Mouse (Mus musculus) heart, postnatal 10 days (tissue): Measurements from ENCODE around the gene Egfl7. TPM values are rescaled to one million over a fixed set of nuclear protein-coding genes. Genes with fewer than 3 reads are reported as not detected.

ENCODE experiments used
- DNase-seq, 2 experiments: peaks; one replicate each; pipeline ENCODE4 v3.0.0; 2021
- intact Hi-C: fragments of 180-260 bp; cut with DNase I; formaldehyde crosslinking; loops from one replicate; pipeline ENCODE4 v1.15.1; 2025
- total RNA-seq, 2 experiments: library from RNA; stranded (reverse); gene quantifications; 2 replicates each; pipeline ENCODE4 v1.2.3; 2021

Egfl7 gene
- 100 to 1,000 TPM; 325 to 346 TPM for total RNA-seq

DNA sequence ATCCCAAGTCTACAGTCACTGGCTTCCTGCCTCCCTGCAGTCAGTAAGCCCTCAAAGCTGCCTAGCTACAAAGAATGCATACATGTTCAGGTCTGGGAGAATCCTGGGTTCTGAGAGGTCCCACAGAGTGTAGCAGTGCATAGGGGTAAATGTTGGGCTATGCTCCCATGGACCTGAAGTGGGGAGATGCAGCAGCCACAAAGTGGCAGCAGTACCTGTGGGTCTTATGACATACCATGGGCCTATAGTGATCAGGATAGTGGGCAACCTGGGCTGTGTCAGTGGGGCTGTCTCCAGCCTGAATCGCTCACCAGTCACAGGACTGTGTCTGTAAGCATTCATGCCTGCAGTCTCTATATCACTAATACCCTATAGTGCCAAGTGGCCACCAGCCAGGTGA lies at the start of gene Egfl7:
Egfl7 (plus strand) TSS at position 301 of the 400 bp plus-strand sequence.
- intact Hi-C loops: no loop called here
- DNase-seq: no peak

DNA sequence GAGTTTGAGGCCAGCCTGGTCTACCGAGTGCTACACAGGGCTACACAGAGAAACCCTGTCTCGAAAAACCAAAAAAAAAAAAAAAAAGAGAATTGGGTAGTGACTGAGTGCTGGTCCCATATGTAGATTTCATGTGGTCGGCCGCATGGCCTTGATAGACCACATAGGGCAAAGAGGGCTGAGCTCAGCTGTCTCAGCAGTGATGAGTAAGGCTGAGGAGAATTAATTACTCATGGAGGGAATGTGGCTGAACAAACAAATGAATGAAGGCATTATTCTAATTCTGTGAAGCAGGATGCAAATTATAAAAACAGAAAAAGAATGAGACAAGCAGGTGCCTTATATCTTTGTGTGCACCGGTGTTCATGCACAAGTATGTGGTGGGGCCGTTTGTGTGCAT lies 48.0 kb upstream of the Egfl7 start:
- DNase-seq: no peak
- intact Hi-C loops: no loop called here

DNA sequence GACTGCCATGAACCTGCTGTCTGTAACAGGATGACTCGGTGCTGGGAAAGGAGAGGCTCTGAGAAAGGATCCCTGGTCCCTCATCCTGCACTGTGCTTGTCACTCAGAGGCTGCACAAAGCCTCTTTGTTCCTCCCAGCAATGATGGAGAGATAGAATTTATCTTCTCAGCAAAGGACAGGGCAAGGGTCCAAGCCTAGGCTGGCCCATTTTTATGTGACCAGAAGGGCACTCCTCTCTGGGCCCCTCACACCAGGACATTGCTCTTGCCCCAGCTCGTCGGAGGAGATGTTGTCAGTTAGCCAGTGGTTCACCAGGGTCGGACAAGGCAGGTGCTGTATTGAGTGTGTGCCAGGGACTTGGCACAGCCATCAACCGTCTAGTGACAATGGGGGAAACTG lies 46.6 kb upstream of the Egfl7 start:
- no peak for DNase-seq
- intact Hi-C loops: no loop called here

DNA sequence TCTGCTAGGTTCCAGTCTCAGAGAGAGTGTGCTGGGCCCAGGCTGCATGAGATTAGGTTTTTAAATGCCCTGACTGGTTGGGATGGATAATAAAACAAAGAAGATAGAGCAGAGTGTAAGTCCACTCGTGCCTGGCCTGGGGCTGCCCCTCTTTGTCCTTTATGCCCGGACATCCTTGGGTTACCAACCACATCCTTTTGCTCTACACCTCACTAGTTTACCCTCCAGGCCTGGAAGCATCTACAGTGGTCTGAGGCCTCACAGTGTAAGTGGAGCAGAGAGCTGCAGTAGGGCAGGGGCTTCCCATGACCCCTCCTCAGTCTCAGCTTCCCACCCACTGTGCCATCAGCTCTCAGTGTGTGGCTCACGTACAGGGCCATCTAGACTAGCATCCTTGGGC lies 45.7 kb upstream of the Egfl7 start:
- intact Hi-C loops: no loop called here
- no peak for DNase-seq

DNA sequence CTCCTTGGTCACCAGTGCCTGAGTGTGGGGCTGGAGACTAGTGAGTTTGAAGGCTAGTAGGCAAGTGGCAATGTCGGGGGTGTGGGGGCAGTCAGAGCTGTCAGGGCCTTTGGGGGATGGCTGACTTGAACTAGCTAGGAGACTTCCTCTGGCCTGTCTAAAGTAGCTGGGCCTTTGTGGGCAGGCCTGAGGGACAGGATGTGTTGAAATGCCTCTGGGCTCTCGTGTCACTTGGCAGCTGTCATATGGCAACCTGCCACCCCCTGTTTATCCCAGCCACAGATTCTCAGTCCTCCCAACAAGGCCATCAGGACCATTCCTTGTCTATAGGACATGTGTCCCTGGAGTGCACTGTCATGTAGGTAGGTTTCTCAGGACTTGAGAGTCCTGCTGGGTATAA lies 45.2 kb upstream of the Egfl7 start:
- intact Hi-C loops: no loop called here
- peak; percentile 81 to 83 for DNase-seq

DNA sequence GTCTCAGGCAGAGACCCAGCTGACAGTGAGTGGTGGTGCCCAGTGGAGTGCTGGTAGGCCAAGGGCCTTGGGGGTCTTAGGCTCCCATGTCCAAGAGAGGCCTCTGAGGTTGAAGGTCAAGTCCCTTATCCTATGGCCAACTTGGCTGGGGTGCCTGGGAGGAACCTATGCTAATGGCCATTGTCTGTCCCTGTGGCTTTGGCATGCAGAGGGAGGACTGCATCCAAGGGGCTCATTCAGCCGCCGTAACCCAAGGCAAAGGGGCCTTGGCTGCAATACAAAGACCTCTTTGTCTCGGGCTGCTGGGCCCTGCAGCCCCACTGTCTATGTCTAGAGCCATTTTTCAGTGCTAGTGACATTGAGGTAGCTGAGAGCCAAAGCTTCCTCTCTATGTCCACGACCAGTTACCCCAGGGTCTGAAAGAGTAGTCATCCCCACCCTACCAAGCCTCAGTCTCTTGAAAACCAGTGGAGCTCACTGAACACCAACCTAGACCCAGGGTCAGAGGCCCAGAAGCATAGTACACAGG lies 44.2 kb upstream of the Egfl7 start:
- DNase-seq: no peak
- intact Hi-C loops: no loop called here

DNA sequence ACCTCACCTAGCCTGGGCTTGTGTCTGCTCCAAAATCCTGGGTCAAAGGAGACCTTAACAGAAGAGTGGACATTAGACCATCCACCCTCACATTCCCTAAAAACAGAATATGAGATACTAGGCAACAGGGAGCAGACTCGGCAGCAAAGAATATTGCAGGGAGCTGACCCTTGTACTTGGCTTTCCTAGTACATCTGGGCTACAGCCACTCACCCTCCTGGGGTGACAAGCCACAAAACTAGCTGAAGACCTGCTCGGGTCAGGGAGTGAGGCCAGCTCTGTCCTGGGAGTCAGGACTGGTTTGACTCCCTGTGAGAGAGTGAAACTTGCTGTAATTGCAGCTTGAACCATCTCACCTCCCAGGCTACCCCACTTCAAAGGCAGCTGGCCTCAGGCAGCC lies 40.3 kb upstream of the Egfl7 start:
- intact Hi-C loops: no loop called here

DNA sequence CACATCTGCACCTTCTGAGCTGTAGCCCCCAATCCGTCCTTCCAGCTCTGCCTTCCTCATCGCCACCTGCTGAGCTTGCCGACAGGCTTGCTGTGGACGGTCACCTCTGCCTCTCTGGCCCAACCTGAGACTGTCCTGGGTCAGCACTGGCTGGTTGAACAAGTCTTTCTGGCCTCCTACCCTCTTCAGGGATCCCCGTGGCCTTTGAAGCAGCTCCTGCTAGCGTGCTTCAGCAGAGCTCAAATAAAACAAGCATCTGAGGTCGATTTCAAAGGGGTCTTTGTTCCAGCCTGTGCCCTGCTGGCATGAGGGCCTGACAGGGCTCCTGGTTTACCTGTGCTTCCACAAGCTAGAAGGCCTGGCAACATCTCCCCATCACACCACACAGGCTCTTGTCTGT lies 39.1 kb upstream of the Egfl7 start:
- DNase-seq: no peak
- intact Hi-C loops: no loop called here

More for the DNA sequence above, 40.3 kb upstream of the Egfl7 start:
- no peak for DNase-seq

DNA sequence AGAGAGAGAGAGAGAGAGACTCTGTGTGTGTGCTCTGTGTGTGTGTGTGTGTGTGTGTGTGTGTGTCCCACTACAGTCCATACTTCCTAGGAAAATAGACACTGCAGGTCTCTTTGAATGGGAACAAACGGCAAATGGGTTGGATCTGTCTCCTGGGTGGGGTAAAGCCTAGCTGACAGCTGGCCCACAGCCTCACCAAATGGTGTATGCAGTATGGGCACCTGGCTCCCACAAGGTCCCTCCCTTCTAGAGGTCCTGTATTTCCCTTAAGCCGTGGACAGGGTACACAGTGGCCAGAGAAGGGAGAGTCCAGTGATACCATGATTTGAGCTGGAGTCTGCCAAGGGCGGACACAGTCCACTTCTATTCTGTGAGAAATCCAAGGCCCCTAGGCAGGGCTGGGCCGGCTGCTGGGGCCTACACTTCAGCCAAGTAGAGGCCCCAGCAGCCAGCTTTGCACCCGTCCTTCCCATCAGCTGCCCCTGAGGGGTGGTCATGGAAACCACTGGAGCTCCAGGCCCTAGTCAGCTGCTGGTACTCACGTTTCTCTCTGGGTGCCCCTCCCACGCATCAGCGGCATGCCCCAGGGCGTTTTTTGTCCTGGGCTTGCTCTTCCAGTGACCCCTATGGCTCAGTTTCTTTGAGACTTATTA lies 38.4 kb upstream of the Egfl7 start:
- intact Hi-C loops: no loop called here
- no peak for DNase-seq

DNA sequence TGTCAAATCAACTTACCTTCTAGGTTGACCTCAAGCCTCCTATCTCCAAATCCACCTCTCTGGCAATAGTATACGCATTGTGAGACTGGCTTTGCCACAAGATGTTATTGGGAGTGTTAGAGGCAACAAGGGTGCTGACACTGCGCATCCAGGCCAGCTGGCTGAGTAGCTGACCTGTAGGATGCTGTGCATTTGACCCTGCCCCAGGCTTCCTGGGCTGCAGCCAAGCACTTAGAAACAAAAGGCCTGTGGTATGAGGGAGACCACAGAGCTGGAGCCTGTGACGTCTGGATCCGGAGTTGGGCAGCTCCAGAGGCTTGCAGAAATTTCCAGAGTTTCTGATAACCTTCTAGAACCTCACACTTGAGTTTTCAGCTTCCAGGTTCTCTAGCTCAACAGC lies 36.7 kb upstream of the Egfl7 start:
- intact Hi-C loops: no loop called here
- no peak for DNase-seq

DNA sequence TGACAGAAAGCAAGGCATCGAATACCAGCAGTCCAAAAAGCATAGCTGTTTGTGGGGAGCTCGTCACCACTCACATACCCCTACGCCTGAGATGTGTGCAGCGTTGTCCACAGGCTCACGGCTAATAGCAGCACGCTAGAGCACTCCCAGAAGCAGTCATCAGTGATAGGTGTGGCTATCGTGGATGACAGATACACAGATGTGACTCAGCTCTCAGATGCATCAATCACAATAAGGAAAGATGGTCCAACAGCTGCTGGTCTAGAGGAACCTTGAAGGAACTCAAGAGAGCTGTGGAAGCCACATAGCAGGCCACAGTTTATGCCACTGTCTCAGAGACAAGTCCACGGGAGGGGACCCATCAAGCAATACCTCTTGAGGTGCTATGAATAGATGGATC lies 36.0 kb upstream of the Egfl7 start:
- no peak for DNase-seq
- intact Hi-C loops: loop anchor here (2.0 kb wide), 1 partner anchor 37 kb away; no protein-coding TSS in a partner anchor

DNA sequence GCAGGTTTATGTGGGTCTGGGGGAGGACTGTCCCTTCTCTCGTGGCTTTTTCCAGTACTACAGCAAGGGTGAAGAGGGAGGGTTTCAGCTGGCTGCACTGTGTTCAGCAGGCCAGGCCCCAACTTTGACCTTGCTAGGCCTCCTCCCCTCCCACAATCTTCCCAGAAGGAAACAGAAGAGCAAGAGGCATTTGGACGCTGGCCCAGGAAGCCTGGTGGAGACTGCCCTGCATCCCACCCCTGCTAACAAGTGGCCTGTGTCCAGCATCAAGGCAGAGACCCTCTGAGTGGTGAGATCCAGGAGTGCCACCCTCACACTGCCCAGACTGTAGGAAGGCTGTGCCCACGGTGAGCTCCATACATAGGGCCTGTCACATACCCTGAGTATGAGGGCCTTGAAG lies 35.5 kb upstream of the Egfl7 start:
- peak in 1 of 2 experiments; percentile 61 for DNase-seq
- intact Hi-C loops: loop anchor here (2.0 kb wide), 1 partner anchor 37 kb away; no protein-coding TSS in a partner anchor

DNA sequence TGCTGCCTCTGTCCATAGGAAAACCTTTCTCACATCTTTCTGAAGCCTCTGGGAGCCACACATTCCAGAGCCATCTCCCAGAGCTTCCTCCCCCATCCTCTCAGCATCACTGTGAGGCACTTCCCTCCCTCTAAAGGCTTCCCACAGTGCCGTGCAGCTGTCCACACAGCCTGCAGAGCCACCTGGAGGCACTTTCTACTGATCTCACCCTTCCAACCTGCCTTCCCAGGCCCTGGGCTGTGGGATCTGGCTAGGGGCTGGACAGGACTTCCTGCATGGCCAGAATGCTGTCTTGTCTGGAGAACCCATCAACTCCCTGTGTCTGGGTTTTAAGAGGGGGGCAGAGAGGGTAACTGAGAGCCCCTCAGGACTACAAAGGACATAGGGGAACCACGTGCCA lies 32.3 kb upstream of the Egfl7 start:
- intact Hi-C loops: no loop called here
- peak in 1 of 2 experiments; percentile 55 for DNase-seq

DNA sequence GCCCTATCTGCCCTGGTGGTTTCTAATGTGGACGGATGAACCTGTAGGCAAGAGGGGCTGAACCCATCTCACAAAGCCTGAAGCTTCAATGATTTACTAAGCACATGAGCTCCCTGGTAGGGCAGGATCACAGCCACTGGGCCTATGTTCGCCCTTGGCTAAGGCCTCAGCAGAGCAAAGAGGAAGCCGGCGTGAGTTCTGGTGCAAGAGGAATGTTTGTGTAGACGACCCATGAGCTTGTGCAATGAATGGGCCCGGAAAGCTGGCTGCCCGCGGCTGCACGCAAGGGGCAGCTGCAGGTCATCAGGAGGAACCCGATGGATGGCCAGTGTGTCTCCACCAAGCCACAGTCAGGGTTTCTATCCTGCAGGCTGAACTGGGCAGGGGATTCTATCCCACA lies 30.0 kb upstream of the Egfl7 start:
- DNase-seq: peak in 1 of 2 experiments; percentile 31
- intact Hi-C loops: no loop called here

DNA sequence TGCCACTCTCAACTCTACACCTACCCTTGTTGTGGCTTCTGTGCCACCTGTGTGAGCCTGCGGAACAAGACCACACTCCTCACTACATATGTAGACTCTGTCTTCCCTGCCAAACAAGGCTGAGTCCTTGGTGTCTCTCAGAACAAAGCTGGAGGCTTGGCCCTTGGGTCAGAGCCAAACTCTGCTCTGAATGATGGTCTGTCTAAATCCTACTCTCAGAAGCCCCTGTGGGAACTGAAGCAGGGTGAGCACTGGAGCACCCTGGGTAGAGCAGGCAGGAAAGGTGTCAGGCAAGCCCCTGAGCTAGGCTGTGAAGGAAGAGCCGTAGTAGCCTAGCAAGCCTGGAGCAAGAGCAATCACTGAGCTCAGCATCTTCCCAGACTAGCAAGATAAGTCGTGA lies 29.6 kb upstream of the Egfl7 start:
- peak in 1 of 2 experiments; percentile 34 for DNase-seq
- intact Hi-C loops: no loop called here

DNA sequence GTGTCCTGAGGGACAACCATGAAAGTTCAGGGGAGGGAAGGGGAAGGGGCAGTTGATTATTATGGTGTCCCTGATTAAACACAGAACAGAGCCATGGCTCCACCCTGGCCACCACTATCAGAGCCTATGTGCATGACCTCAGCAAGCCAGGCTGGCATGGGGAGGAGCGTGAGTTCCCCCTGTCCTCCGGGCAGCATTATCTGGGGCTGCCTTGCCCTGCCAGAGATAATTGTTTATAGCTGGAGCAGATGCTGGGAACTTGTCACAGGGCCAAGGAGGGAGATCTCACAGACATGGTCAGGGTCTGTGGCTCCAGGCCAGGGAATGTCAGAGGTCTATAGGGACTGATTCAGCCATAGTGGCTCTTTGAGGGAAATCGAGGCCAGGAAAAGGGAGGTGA lies 29.0 kb upstream of the Egfl7 start:
- DNase-seq: no peak
- intact Hi-C loops: no loop called here

DNA sequence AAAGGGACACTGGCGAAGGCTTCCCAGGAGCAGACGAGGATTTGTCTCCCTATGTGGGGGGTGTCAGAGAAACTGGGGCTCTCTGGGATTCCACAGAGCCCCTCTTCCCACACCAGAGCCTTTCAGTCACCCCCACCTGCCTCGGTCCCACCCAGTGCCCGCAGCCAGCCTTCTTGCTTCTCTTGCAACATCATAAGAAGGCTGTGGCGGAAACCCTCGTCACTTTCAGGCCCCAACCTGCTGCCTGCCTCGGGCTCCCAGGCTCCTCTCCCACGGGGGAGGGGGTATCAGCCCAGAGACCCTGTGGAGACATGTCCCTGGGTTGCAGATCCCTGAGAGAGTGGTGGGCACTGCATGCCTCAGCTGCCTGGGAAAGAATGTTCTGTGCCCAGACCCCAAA lies 28.4 kb upstream of the Egfl7 start:
- intact Hi-C loops: no loop called here

DNA sequence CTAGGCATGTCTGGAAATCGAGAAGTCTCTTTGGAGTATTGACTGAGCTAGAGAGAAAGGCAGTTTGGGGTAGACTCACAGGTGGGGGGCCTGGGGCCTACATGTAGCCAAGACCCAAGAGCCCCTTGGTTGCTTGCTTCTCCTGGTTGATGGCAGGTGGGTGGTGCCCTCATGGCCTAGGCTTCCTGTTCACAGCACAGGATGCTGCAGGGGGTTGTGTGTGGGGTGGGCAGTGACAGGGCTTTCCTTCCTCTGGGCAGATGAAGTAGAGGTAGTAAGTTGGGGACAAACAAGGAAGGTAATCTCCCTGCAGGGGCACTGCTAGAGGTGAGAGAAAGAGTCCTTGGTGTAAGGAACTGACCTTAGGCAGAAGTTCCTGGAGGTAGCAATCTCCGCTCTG lies 27.7 kb upstream of the Egfl7 start:
- intact Hi-C loops: no loop called here
- DNase-seq: no peak

More for the DNA sequence above, 28.4 kb upstream of the Egfl7 start:
- no peak for DNase-seq

DNA sequence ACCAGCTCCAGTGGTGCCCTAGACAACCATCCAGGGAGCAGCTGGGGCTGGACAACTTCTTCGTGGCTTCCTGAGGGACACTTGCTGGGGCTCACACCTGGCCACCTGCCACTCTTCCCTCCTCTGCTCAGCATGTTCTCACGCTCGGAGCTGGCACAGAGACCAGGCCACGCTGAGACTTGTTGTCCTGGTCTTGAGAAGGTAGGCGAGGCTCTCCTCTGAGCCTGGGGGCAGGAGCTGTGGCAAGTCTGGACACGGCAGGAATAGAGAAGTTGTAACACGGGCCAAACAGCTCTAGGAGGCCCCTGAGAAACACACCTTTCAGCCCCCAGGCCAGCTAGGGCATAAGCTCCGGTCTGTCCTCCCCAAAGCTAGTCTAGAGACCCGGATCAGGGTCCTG lies 25.9 kb upstream of the Egfl7 start:
- DNase-seq: no peak

DNA sequence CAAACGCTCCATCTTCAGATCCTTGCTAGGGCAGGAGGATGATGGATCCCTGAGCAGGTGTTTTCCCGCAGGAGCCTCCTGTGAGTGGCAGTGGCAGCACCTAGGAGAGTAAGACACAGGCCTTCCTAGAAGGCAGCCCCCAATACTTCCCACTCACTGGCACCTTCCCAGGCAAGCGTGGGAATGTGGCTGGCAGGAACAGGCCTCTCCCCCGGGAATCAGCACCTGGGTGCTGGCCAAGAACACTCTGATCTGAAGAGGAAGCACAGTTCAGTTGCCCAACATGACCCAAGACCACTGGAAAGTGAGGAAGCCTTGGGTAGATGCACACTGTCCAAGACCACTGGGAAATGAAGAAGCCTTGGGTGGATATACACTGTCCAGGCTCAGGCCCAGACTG lies 24.7 kb upstream of the Egfl7 start:
- intact Hi-C loops: no loop called here
- DNase-seq: peak; percentile 63 to 66

More for the DNA sequence above, 25.9 kb upstream of the Egfl7 start:
- intact Hi-C loops: no loop called here

DNA sequence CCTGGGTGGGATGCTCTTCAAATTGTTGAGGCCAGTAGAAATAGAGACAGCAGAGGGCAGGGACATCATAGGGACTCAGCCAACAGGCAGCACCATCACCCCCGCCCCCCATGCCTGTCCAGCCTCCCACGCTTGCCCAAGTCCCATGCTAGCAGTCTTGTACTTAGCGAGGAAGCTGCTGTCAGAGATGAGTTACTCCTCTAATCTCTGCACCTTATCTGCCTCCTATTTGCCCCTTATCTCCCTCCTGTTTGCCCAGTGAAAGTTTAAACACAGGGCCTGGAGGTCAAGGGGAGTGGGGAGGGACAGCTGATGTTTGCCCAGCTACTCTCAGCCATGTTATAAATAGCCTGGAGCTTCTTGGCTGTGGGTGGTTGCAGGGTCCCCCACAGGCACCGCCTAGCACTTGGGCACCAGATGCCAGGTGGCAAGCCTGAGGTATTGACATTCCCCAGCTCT lies 23.2 kb upstream of the Egfl7 start:
- intact Hi-C loops: no loop called here
- peak; percentile 61 to 70 for DNase-seq

DNA sequence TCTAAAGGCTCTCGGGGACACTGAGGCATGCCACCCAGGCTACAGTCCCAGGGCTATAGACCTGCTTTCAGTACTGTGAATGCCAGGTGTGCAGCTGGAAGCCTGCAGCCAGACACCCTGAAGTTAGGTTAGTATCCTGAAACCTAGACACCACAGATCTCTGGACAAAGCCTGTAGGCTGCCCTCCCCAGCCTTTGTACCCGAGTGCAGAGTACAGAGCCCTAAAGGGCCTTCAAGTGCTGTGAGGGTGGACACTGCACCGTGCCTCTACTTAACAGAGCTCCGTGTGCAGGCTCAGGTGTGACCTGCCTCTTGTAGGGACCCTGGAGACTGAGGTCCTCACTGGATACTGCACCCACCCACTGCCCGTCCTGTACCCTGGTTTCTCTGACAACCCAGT lies 19.3 kb upstream of the Egfl7 start:
- intact Hi-C loops: loop anchor here (2.0 to 10.0 kb wide), 3 partner anchors 86 to 408 kb away; no protein-coding TSS in a partner anchor

More for the DNA sequence above, 19.3 kb upstream of the Egfl7 start:
- no peak for DNase-seq
